Mouse (Mus musculus) liver, embryonic 14.5 days (tissue): ENCODE results near the gene Grb14. TPM values are rescaled to one million over a fixed set of nuclear protein-coding genes. Genes with fewer than 3 reads are reported as not detected.

ENCODE experiments used
- ATAC-seq: fragments of 200-750 bp; cut with Nextera tagmentation; 2 replicates; pipeline ENCODE4 v1.8.0; 2017; ENCODE audit warnings: moderate number of reproducible peaks, mild to moderate bottlenecking, moderate library complexity; ENCODE audit not compliant: insufficient read depth
- DNase-seq, 3 experiments: peaks; one replicate each; pipeline ENCODE4 v3.0.0-alpha.2; 2012 to 2013; ENCODE audit warnings: low read depth in 3 of 3, low spot score in 3 of 3
- H3K27ac ChIP-seq: fragments of 300-500 bp; sonication (generic); 2 replicates; pipeline ENCODE4 v1.5.1; 2014; ENCODE audit warnings: moderate library complexity, mild to moderate bottlenecking, control low read depth, inconsistent platforms
- H3K27me3 ChIP-seq: fragments of 300-500 bp; sonication (generic); 2 replicates; pipeline ENCODE4 v1.6.1; 2014; ENCODE audit warnings: mild to moderate bottlenecking, low read length, moderate library complexity; ENCODE audit not compliant: control insufficient read depth, insufficient read depth
- H3K36me3 ChIP-seq: fragments of 300-500 bp; sonication (generic); replicated peaks from 2 replicates; pipeline ENCODE4 v1.6.1; 2014; ENCODE audit warnings: low read depth; ENCODE audit not compliant: control insufficient read depth, insufficient read depth
- H3K4me1 ChIP-seq, 2 experiments: fragments of 200-500 bp in 1 of 2; fragments of 300-500 bp in 1 of 2; sonication (generic) in 1 of 2; replicated peaks; 2 replicates each; pipeline ENCODE4 v1.6.1; 2012 to 2014; ENCODE audit warnings: antibody characterized with exemption in 1 of 2, inconsistent platforms in 1 of 2, low read length in 1 of 2; ENCODE audit not compliant: control insufficient read depth in 2 of 2, insufficient read depth in 2 of 2
- H3K4me2 ChIP-seq: fragments of 300-500 bp; sonication (generic); 2 replicates; pipeline ENCODE4 v1.6.1; 2014; ENCODE audit warnings: low read depth, mild to moderate bottlenecking, control low read depth, moderate library complexity
- H3K4me3 ChIP-seq, 2 experiments: fragments of 200-500 bp in 1 of 2; fragments of 300-500 bp in 1 of 2; sonication (generic) in 1 of 2; 2 replicates each; pipeline ENCODE4 v1.5.1; 2012 to 2014; ENCODE audit warnings: low read depth in 2 of 2, low read length in 2 of 2, mild to moderate bottlenecking in 2 of 2, control low read depth in 1 of 2, inconsistent platforms in 1 of 2, moderate library complexity in 1 of 2; ENCODE audit not compliant: insufficient read depth in 1 of 2
- H3K9ac ChIP-seq: fragments of 300-500 bp; sonication (generic); replicated peaks from 2 replicates; pipeline ENCODE4 v1.6.1; 2014; ENCODE audit warnings: mild to moderate bottlenecking, control low read depth, moderate library complexity
- H3K9me3 ChIP-seq: fragments of 300-500 bp; sonication (generic); 2 replicates; pipeline ENCODE4 v1.6.1; 2016; ENCODE audit warnings: low read length, mixed read lengths; ENCODE audit not compliant: control insufficient read depth
- CTCF ChIP-seq: IDR thresholded peaks from 2 replicates; pipeline ENCODE4 v1.5.1; 2016; ENCODE audit warnings: antibody characterized with exemption, low read depth, control low read depth
- EP300 ChIP-seq: IDR thresholded peaks from 2 replicates; pipeline ENCODE4 v1.6.1; 2016; ENCODE audit warnings: antibody characterized with exemption, low read depth
- WGBS: fragments of 180-500 bp; shearing (Covaris S2); extraction: QIAGEN DNeasy Blood & Tissue Kit; methylation state at CpG from one replicate; pipeline ENCODE4 v1.1.7; 2014; ENCODE audit not compliant: insufficient replicate concordance; 5-methylcytosine and 5-hydroxymethylcytosine counted together
- polyA plus RNA-seq, 2 experiments: library from polyadenylated mRNA; depleted of rRNA in 1 of 2; stranded (reverse) in 1 of 2; unstranded in 1 of 2; fragments of >200 nt; fragmentation: Nextera tagmentation in 1 of 2; extraction: Ambion mirVana in 1 of 2; gene quantifications; 2 replicates each; pipeline versions ENCODE4 v1.2.1 to v1.2.3; 2012 to 2014

Grb14 gene
- polyA plus RNA-seq, 2 experiments: 2.4 to 6.7 TPM

DNA sequence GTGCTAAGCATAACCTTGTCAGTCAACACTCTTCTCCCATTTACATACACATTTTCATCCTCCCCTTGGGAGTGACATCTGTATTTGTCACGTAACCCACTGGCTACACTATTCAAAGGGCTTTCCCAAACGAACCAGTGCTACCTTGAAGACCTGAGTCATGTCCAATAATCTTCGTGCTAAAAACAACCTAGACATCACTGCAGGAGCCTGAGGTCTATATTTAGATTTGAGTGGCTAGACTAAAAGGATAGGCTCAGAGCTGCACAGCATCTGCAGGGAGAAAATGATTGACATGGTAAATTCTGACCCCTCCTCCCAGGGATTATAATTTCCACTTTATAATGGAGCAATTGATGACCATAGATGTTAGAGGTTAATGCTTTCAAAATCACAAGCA lies 37.0 kb downstream of the Grb14 start:
- TF ChIP-seq EP300: no peak
- TF ChIP-seq CTCF: no peak
- Histone ChIP-seq H3K9me3 (no peaks in the 10 kb centered on the region), H3K4me3 (no peak overlapping the region), H3K27ac (no peak overlapping the region), H3K4me2 (no peak overlapping the region), H3K27me3 (no peaks in the 10 kb centered on the region), H3K9ac (no peak overlapping the region), H3K36me3 (no peaks in the 10 kb centered on the region), H3K4me1 (no peaks in the 10 kb centered on the region)
- no peak for ATAC-seq
- 54% methylated on average over 3 of the region's 3 CpGs for WGBS
- DNase-seq: no peak

DNA sequence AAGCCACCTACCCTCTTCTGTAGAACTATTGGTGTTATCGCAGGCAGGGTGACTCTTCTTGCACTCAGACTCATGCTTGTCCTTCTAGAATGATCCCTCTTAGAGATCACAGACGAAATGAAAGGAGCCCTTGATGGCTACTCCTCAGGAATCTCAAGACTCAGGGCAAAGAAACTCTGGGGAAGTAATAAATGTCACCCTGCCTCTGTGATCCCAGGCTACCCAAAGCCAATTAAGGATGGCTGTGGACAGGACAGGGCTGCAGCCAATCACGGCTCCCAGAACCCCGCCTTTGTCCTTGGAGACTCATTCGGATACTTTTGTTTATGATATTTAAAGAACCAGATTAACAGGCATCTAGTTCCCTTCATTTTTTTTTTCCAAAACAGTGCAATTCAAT lies 49.2 kb downstream of the Grb14 start:
- 54% methylated on average over 5 of the region's 5 CpGs for WGBS
- Histone ChIP-seq H3K36me3 (no peaks in the 10 kb centered on the region), H3K9me3 (no peaks in the 10 kb centered on the region)

GRCm38 (mm10) chr2:64974549-64974948 lies 50.2 kb downstream of the Grb14 start:
- H3K4me2 ChIP-seq: no peak overlapping the region
- WGBS: 57% methylated on average over 2 of the region's 2 CpGs
- DNase-seq (no peak), ATAC-seq (no peak)
- H3K4me3 ChIP-seq: no peak overlapping the region
- H3K9ac ChIP-seq: no peak overlapping the region
- peaks cover 0 to 7% of the 10 kb centered on the region in 2 experiments; a peak in 1 of 4 replicates for H3K4me1 ChIP-seq
- H3K27me3 ChIP-seq: no peaks in the 10 kb centered on the region
- no peak for TF ChIP-seq EP300
- TF ChIP-seq CTCF: no peak
- no peaks in the 10 kb centered on the region for H3K36me3 ChIP-seq
- no peaks in the 10 kb centered on the region for H3K9me3 ChIP-seq
- H3K27ac ChIP-seq: no peak overlapping the region

More for the DNA sequence above, 49.2 kb downstream of the Grb14 start:
- Histone ChIP-seq H3K4me3 (no peak overlapping the region), H3K9ac (no peak overlapping the region), H3K4me1 (peaks cover 0 to 7% of the 10 kb centered on the region in 2 experiments; a peak in 1 of 4 replicates), H3K4me2 (no peak overlapping the region), H3K27me3 (no peaks in the 10 kb centered on the region), H3K27ac (no peak overlapping the region)
- no peak for TF ChIP-seq EP300
- no peak for TF ChIP-seq CTCF
- no peak for DNase-seq
- ATAC-seq: no peak

DNA sequence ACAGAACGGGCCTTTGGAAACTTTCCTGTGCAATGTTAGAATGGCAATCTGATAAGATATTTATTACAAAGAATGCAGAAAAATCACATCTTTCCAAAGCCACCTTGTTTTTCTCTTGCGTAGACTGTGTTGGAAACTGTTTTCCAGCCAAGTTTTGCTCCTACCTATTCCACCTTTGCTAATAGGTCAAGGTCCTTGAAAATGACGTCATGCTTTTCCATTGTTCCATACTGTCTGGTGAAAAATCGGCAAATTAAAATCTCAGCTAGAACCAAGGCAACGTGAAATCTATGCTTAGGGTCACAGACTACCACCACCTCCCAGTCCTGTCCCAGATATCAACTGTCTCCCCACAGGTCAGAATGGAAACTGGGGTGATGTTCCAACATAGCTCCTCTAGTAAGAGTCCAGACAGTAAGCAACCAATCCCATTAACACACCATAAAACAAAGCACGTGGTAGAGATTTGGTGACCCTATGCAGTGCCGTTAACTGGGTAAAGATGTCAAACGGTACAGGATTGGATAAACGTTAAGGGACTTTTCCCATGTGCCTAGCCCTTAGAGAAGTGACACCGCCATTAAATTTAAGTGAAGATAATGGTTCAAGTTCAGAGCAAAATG lies 50.9 kb downstream of the Grb14 start:
- DNase-seq (no peak), ATAC-seq (no peak)
- 60% methylated on average over 10 of the region's 10 CpGs for WGBS
- H3K4me1 ChIP-seq: peaks cover 0 to 7% of the 10 kb centered on the region in 2 experiments; a peak in 1 of 4 replicates
- H3K4me2 ChIP-seq: no peak overlapping the region
- no peak for TF ChIP-seq EP300
- no peak for TF ChIP-seq CTCF
- no peaks in the 10 kb centered on the region for H3K27me3 ChIP-seq
- no peak overlapping the region for H3K4me3 ChIP-seq
- no peaks in the 10 kb centered on the region for H3K36me3 ChIP-seq
- no peaks in the 10 kb centered on the region for H3K9me3 ChIP-seq
- no peak overlapping the region for H3K27ac ChIP-seq
- no peak overlapping the region for H3K9ac ChIP-seq

DNA sequence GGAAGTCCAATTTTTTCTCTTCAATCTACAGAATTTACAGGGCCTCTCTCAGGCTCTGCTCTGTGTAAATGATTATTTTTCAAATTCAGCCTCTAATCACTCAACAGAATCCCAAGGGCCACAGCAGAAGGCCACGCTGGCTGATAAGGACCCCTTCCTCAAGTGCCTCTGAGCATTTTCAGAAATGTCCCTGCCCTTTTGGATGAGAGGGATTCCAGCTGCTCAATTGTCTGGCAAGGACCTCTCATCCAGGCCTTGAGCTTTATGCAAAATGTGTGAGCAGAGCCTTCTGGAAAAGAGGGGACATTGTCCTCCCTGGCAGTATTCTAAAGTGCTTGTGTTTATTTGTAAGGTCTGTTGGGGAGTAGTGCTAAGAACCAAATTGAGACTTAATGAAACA lies 51.7 kb downstream of the Grb14 start:
- DNase-seq (no peak), ATAC-seq (no peak)
- Histone ChIP-seq H3K4me1 (peaks cover 0 to 7% of the 10 kb centered on the region in 2 experiments; a peak in 1 of 4 replicates), H3K9ac (no peak overlapping the region), H3K4me2 (no peak overlapping the region), H3K9me3 (no peaks in the 10 kb centered on the region), H3K36me3 (no peaks in the 10 kb centered on the region), H3K27me3 (no peaks in the 10 kb centered on the region), H3K27ac (no peak overlapping the region), H3K4me3 (no peak overlapping the region)
- 33% methylated on average over 1 of the region's 1 CpGs for WGBS
- TF ChIP-seq CTCF: no peak
- TF ChIP-seq EP300: no peak
